Mouse (Mus musculus) lung, embryonic 16.5 days (tissue): ENCODE data around the gene Vwf. TPM values are rescaled to one million over a fixed set of nuclear protein-coding genes. Genes with fewer than 3 reads are reported as not detected.

Experiments
- ATAC-seq: fragments of 200-750 bp; cut with Nextera tagmentation; 2 replicates; pipeline ENCODE4 v1.8.0; 2017; ENCODE audit warnings: low read depth, mild to moderate bottlenecking, moderate library complexity
- H3K27ac ChIP-seq: fragments of 300-500 bp; sonication (generic); 2 replicates; pipeline ENCODE4 v1.5.1; 2014; ENCODE audit warnings: mild to moderate bottlenecking, control low read depth, low read length
- H3K27me3 ChIP-seq: fragments of 300-500 bp; sonication (generic); 2 replicates; pipeline ENCODE4 v1.6.1; 2014; ENCODE audit warnings: low read depth, low read length, mixed read lengths; ENCODE audit not compliant: control insufficient read depth, insufficient read depth
- H3K36me3 ChIP-seq: fragments of 300-500 bp; sonication (generic); 2 replicates; pipeline ENCODE4 v1.6.1; 2014; ENCODE audit warnings: low read length; ENCODE audit not compliant: control insufficient read depth, insufficient read depth
- H3K4me1 ChIP-seq: fragments of 300-500 bp; sonication (generic); replicated peaks from 2 replicates; pipeline ENCODE4 v1.6.1; 2014; ENCODE audit warnings: low read length, mixed read lengths; ENCODE audit not compliant: control insufficient read depth, insufficient read depth
- H3K4me2 ChIP-seq: fragments of 300-500 bp; sonication (generic); 2 replicates; pipeline ENCODE4 v1.6.1; 2014; ENCODE audit warnings: low read depth, low read length, control low read depth
- H3K4me3 ChIP-seq: fragments of 300-500 bp; sonication (generic); 2 replicates; pipeline ENCODE4 v1.5.1; 2014; ENCODE audit warnings: mild to moderate bottlenecking, low read length, control low read depth
- H3K9ac ChIP-seq: fragments of 300-500 bp; sonication (generic); 2 replicates; pipeline ENCODE4 v1.6.1; 2014; ENCODE audit warnings: low read length, control low read depth
- H3K9me3 ChIP-seq: fragments of 300-500 bp; sonication (generic); 2 replicates; pipeline ENCODE4 v1.6.1; 2016; ENCODE audit warnings: low read length; ENCODE audit not compliant: control insufficient read depth
- whole genome bisulfite sequencing: fragments of 180-500 bp; shearing (Covaris S2); extraction: QIAGEN DNeasy Blood & Tissue Kit; methylation state at CpG from one replicate; pipeline ENCODE4 v1.1.7; 2014; 5-methylcytosine and 5-hydroxymethylcytosine counted together
- polyA plus RNA-seq: library from polyadenylated mRNA; unstranded; fragments of >200 nt; fragmentation: Nextera tagmentation; extraction: Ambion mirVana; gene quantifications from 2 replicates; pipeline ENCODE4 v1.2.1, GENCODE M21; 2015

The Vwf gene
- polyA plus RNA-seq, 1 experiment from 2014 or later = 21.6 TPM

DNA sequence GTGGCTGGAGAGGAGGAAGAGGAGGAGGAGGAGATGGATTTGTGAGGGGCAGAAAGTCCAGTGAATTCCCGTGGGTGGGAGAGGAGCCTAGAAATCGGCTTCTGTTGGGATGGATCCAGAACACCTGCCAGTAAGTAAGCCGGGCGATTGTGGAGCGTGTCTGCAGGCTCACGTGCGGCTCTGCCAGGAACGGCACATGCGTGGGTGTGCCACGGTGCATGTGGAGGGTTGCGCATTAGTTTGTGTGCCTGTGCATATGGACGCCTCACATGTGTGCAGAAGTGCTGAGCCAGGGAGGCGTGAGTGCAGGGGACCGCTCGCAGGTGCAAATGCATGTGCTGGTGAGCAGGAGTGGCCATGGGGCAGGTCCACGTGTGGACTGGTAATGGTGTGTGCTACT lies 164.7 kb downstream of the Vwf start:
- H3K27me3 ChIP-seq = no peaks in the 10 kb centered on the region; the same call in none of the 2 replicates
- no peak for ATAC-seq
- no peak overlapping the region for H3K27ac ChIP-seq

DNA sequence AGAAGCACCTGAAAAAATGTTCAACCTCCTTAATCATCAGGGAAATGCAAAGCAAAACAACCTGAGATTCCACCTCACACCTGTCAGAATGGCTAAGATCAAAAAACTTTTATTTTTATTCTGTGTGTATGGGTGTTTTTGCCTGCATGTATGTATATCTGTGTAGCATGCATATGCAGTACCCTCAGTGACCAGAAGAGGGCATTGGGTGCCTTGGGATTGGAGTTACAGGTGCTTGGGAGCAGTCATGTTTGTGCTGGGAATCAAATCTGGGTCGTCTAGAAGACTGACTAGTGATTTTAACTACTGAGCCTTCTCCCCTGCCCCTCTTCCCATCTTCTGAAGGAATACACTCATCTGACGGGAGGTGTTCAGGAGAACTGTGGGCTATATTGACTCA lies 179.8 kb downstream of the Vwf start:
- ATAC-seq = no peak
- WGBS = 68% methylated on average over 2 of the region's 2 CpGs
- H3K4me1 ChIP-seq = no peaks in the 10 kb centered on the region

More for the DNA sequence above, 164.7 kb downstream of the Vwf start:
- Histone ChIP-seq H3K36me3 (no peaks in the 10 kb centered on the region), H3K4me1 (no peaks in the 10 kb centered on the region), H3K9ac (no peak overlapping the region), H3K4me2 (no peak overlapping the region), H3K4me3 (no peak overlapping the region), H3K9me3 (no peaks in the 10 kb centered on the region)
- WGBS = 74% methylated on average over 16 of the region's 16 CpGs

DNA sequence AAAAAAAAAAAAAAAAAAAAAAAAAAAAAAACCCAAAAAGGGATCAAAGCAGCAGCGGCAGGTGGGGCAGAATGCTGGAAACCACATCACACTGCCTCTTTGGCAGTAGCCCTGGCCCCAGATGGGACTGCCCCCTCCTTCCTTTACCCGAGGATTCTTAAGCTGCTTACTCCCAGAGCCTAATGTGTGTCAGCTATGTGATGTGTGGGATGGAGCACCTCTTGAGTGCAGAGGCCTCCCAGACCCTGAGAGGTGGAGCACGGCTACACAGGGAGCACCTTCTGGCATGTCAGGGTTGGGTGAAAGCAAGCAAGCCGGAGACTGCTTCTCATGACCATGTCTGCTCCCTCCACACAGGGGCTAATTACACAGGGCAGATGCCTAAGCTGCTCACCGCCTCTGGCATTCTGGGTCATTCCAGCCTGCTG lies 180.9 kb downstream of the Vwf start:
- H3K4me1 ChIP-seq = no peaks in the 10 kb centered on the region
- H3K27ac ChIP-seq = no peak overlapping the region
- no peak overlapping the region for H3K4me2 ChIP-seq
- H3K27me3 ChIP-seq = no peaks in the 10 kb centered on the region
- no peak overlapping the region for H3K9ac ChIP-seq
- no peaks in the 10 kb centered on the region for H3K36me3 ChIP-seq
- 53% methylated on average over 5 of the region's 5 CpGs for WGBS
- H3K4me3 ChIP-seq = no peak overlapping the region
- ATAC-seq = no peak
- H3K9me3 ChIP-seq = no peaks in the 10 kb centered on the region

More for the DNA sequence above, 179.8 kb downstream of the Vwf start:
- Histone ChIP-seq H3K9ac (no peak overlapping the region), H3K9me3 (no peaks in the 10 kb centered on the region), H3K27me3 (no peaks in the 10 kb centered on the region), H3K27ac (no peak overlapping the region), H3K4me2 (no peak overlapping the region), H3K4me3 (no peak overlapping the region), H3K36me3 (no peaks in the 10 kb centered on the region)

- no peak overlapping the region for H3K4me2 ChIP-seq
- no peaks in the 10 kb centered on the region for H3K4me1 ChIP-seq
- ATAC-seq = no peak
- no peaks in the 10 kb centered on the region for H3K27me3 ChIP-seq
- no peak overlapping the region for H3K9ac ChIP-seq
- no peak overlapping the region for H3K4me3 ChIP-seq
- no peaks in the 10 kb centered on the region for H3K9me3 ChIP-seq
- no peak overlapping the region for H3K27ac ChIP-seq
- 66% methylated on average over 6 of the region's 6 CpGs for whole genome bisulfite sequencing
- no peaks in the 10 kb centered on the region for H3K36me3 ChIP-seq
Observed at GRCm38 (mm10) chr6:125729471-125729870, 182.9 kb downstream of the Vwf start.

GRCm38 (mm10) chr6:125729986-125730535 lies 183.5 kb downstream of the Vwf start:
- Histone ChIP-seq H3K4me2 (no peak overlapping the region), H3K36me3 (no peaks in the 10 kb centered on the region), H3K27me3 (no peaks in the 10 kb centered on the region), H3K9me3 (no peaks in the 10 kb centered on the region), H3K4me1 (no peaks in the 10 kb centered on the region), H3K4me3 (no peak overlapping the region), H3K27ac (no peak overlapping the region), H3K9ac (no peak overlapping the region)
- WGBS = 47% methylated on average over 11 of the region's 11 CpGs
- ATAC-seq = no peak

Other genes starting within 250 kb of the Vwf start
- 91.1 and 96.4 TPM in 2 replicates for gene Ltbr, start 232.9 kb upstream of the Vwf start, polyA plus RNA-seq
- 9.1 and 13.4 TPM in 2 replicates for gene Scnn1a, start 226.1 kb upstream of the Vwf start, polyA plus RNA-seq
- gene Tnfrsf1a, start 197.4 kb upstream of the Vwf start, polyA plus RNA-seq = 115 and 117 TPM in 2 replicates
- 0.49 and 0.99 TPM in 2 replicates for gene Plekhg6, start 166.0 kb upstream of the Vwf start, polyA plus RNA-seq
- 356 and 405 TPM in 2 replicates for gene Cd9, start 52.0 kb upstream of the Vwf start, polyA plus RNA-seq
- 0.13 and 0.16 TPM in 2 replicates for gene Ano2, start 143.6 kb downstream of the Vwf start, polyA plus RNA-seq